In genomic region chr3:89391663-89392511, GRCm38 (mm10) we compare ENCODE assay signal across 9 mouse cellular contexts. TPM values are rescaled to one million over a fixed set of nuclear protein-coding genes. Genes with fewer than 3 reads are reported as not detected.
DNase-seq lines count a peak whose midpoint lies in the region.
"Had no signal": no experiment of that assay in that cellular context is flagged by ENCODE, and none has a peak within 500 bp of the region (broad histone marks: within the 10 kb centered on the region; RNA-seq: fewer than 3 reads in every experiment).

No protein-coding gene starts in this region.

- no peaks in the 10 kb centered on the region for H3K36me3 ChIP-seq in splenic B cell, adult 2 months (ENCODE audit: control insufficient read depth, insufficient read depth, low read length, poor library complexity, severe bottlenecking)

- H3K27me3 ChIP-seq in splenic B cell, adult 2 months (ENCODE audit: control insufficient read depth, insufficient read depth, low read length, poor library complexity, severe bottlenecking) = no peaks in the 10 kb centered on the region; the same call in 1 of the 2 replicates

- DNase-seq in spleen, postnatal 10 days (ENCODE audit: low spot score in 2 of 2) = peak; percentile 36 to 49
- no peak for DNase-seq in spleen, adult 12 weeks (ENCODE audit: low spot score)
- peak; percentile 69 to 75 for DNase-seq in cerebellum, postnatal 25 days
- DNase-seq in heart, adult 8-10 months (ENCODE audit: low spot score) = peak; percentile 72
- peak; percentile 74 to 76 for DNase-seq in kidney, adult 8-10 months
- DNase-seq in lung, postnatal 10 days = peak; percentile 80
- DNase-seq in splenic B cell, adult 2 months (ENCODE audit: low read depth, low spot score) = peak; percentile 25
- DNase-seq in layer of hippocampus, postnatal 14 days (ENCODE audit: low spot score in 2 of 2) = no peak

RNA-seq across cellular contexts. Expression of gene Zbtb7b, which starts 2.7 kb away (rescaled TPM):
- total RNA-seq in heart, adult 8-10 months (2022) = 10 to 100 TPM; 19.6 to 23.2 (median 22.9) TPM
- total RNA-seq in layer of hippocampus, postnatal 14 days (2021) = 10 to 100 TPM; 12.1 to 15.1 TPM

RNA-seq across cellular contexts. Expression of gene Lenep, which starts 10.7 kb away (rescaled TPM):
- 1 to 10 TPM in 2 of 4 experiments, under 1 TPM in 1, not detected in 1; 0.75 to 1.5 (median 1.2) TPM for total RNA-seq in heart, adult 8-10 months (2022)
- 1 to 10 TPM; 3.2 to 4.3 TPM for total RNA-seq in layer of hippocampus, postnatal 14 days (2021)
- total RNA-seq: common myeloid progenitor, adult 5-6 weeks had no signal

RNA-seq across cellular contexts. Expression of gene Flad1, which starts 19.8 kb away (rescaled TPM):
- 10 to 100 TPM; 55.5 to 71.8 (median 67.9) TPM for total RNA-seq in heart, adult 8-10 months (2022)
- total RNA-seq in layer of hippocampus, postnatal 14 days (2021) = 10 to 100 TPM; 30.4 to 30.5 TPM

RNA-seq across cellular contexts. Expression of gene Cks1b, which starts 26.3 kb away (rescaled TPM):
- 1 to 10 TPM; 3.8 to 5.4 (median 4.2) TPM for total RNA-seq in heart, adult 8-10 months (2022)
- 1 to 10 TPM; 4.6 to 6.5 TPM for total RNA-seq in layer of hippocampus, postnatal 14 days (2021)

RNA-seq across cellular contexts. Expression of gene Shc1, which starts 26.4 kb away (rescaled TPM):
- 10 to 100 TPM; 33.3 to 37.7 (median 36.5) TPM for total RNA-seq in heart, adult 8-10 months (2022)
- total RNA-seq in layer of hippocampus, postnatal 14 days (2021) = 10 to 100 TPM; 14.2 to 15.0 TPM

Comparison
In these comparisons a context has a peak if more than half of its experiments do, and no peak if none do; other contexts are left out.
1. DNase-seq: peak in spleen, postnatal 10 days (2 of 2), cerebellum, postnatal 25 days (2 of 2), heart, adult 8-10 months (single experiment), kidney, adult 8-10 months (2 of 2), lung, postnatal 10 days (single experiment) and splenic B cell, adult 2 months (single experiment); none in spleen, adult 12 weeks (single experiment) and layer of hippocampus, postnatal 14 days (0 of 2).